Mouse (Mus musculus) bone marrow macrophage, adult 2 months (primary cell): Measurements from ENCODE around the gene Stxbp1.

ENCODE experiments used
- CTCF ChIP-seq: IDR thresholded peaks from 2 replicates; pipeline ENCODE4 v1.5.1; 2012; ENCODE audit warnings: low read depth, mild to moderate bottlenecking, low read length, moderate library complexity
- POLR2A ChIP-seq: IDR thresholded peaks from 2 replicates; pipeline ENCODE4 v1.6.1; 2012; ENCODE audit warnings: mild to moderate bottlenecking, low read depth, low read length, borderline replicate concordance

GRCm38 (mm10) chr2:32859010-32859621 is 12.1 kb upstream of the Stxbp1 start:
- TF ChIP-seq CTCF (peak; percentile 80), POLR2A (no peak)
